Mouse (Mus musculus) cortical plate, adult 2 months (tissue): ENCODE results near the gene Alkbh2.

ENCODE experiments used
- CTCF ChIP-seq: fragments of 200-500 bp; IDR thresholded peaks from 2 replicates; pipeline ENCODE4 v1.5.1; 2011; ENCODE audit warnings: mild to moderate bottlenecking, control low read depth, low read length; ENCODE audit not compliant: insufficient read depth; ENCODE audit errors: extremely low read depth
- POLR2A ChIP-seq: fragments of 200-500 bp; IDR thresholded peaks from 2 replicates; pipeline ENCODE4 v1.6.1; 2011; ENCODE audit warnings: mild to moderate bottlenecking, low read length, control low read depth; ENCODE audit not compliant: insufficient read depth; ENCODE audit errors: extremely low read depth

GRCm38 (mm10) chr5:114157236-114157635 is 29.2 kb upstream of the Alkbh2 start:
- TF ChIP-seq CTCF (no peak), POLR2A (no peak)
